Mouse (Mus musculus): ENCODE data around the gene Lsamp. TPM values are rescaled to one million over a fixed set of nuclear protein-coding genes. Genes with fewer than 3 reads are reported as not detected.

Gene Lsamp
- polyA plus RNA-seq, 1 experiment from 2014 or later: 5.4 TPM

GRCm38 (mm10) chr16:40930596-40930995 is 946.4 kb downstream of the Lsamp start:
- no peaks in the 10 kb centered on the region for H3K9me3 ChIP-seq (ENCODE audit: control insufficient read depth, low read length)
- H3K4me1 ChIP-seq (replicated peaks; ENCODE audit: control insufficient read depth, insufficient read depth, low read length): no peaks in the 10 kb centered on the region
- H3K9ac ChIP-seq (ENCODE audit: low read length): no peak overlapping the region
- no peak overlapping the region for H3K4me3 ChIP-seq (ENCODE audit: low read depth, low read length)
- DNase-seq (ENCODE audit: low spot score): no peak
- H3K27me3 ChIP-seq (replicated peaks; ENCODE audit: control insufficient read depth, insufficient read depth, low read length): no peaks in the 10 kb centered on the region
- H3K36me3 ChIP-seq (ENCODE audit: control insufficient read depth, insufficient read depth, low read length): no peaks in the 10 kb centered on the region
- H3K27ac ChIP-seq (ENCODE audit: low read depth): no peak overlapping the region
- 58% methylated on average over 4 of the region's 4 CpGs for WGBS
- H3K4me2 ChIP-seq (ENCODE audit: low read length): no peak overlapping the region
- ATAC-seq (replicated peaks; ENCODE audit: low FRiP score, low TSS enrichment, low read depth): no peak

GRCm38 (mm10) chr16:40942266-40942665 is 958.1 kb downstream of the Lsamp start:
- no peak overlapping the region for H3K27ac ChIP-seq (ENCODE audit: low read depth)
- no peak for DNase-seq (ENCODE audit: low spot score)
- no peaks in the 10 kb centered on the region for H3K4me1 ChIP-seq (replicated peaks; ENCODE audit: control insufficient read depth, insufficient read depth, low read length)
- WGBS: 79% methylated on average over 3 of the region's 3 CpGs
- no peak overlapping the region for H3K9ac ChIP-seq (ENCODE audit: low read length)
- no peaks in the 10 kb centered on the region for H3K36me3 ChIP-seq (ENCODE audit: control insufficient read depth, insufficient read depth, low read length)
- H3K4me3 ChIP-seq (ENCODE audit: low read depth, low read length): no peak overlapping the region
- no peaks in the 10 kb centered on the region for H3K27me3 ChIP-seq (replicated peaks; ENCODE audit: control insufficient read depth, insufficient read depth, low read length)
- no peak overlapping the region for H3K4me2 ChIP-seq (ENCODE audit: low read length)
- no peak for ATAC-seq (replicated peaks; ENCODE audit: low FRiP score, low TSS enrichment, low read depth)
- H3K9me3 ChIP-seq (ENCODE audit: control insufficient read depth, low read length): no peaks in the 10 kb centered on the region

GRCm38 (mm10) chr16:40945834-40946233 is 961.7 kb downstream of the Lsamp start:
- no peak overlapping the region for H3K9ac ChIP-seq (ENCODE audit: low read length)
- no peaks in the 10 kb centered on the region for H3K4me1 ChIP-seq (replicated peaks; ENCODE audit: control insufficient read depth, insufficient read depth, low read length)
- 28% methylated on average over 1 of the region's 1 CpGs for WGBS
- no peak overlapping the region for H3K27ac ChIP-seq (ENCODE audit: low read depth)
- H3K4me3 ChIP-seq (ENCODE audit: low read depth, low read length): no peak overlapping the region
- no peak for DNase-seq (ENCODE audit: low spot score)
- H3K4me2 ChIP-seq (ENCODE audit: low read length): no peak overlapping the region
- H3K27me3 ChIP-seq (replicated peaks; ENCODE audit: control insufficient read depth, insufficient read depth, low read length): no peaks in the 10 kb centered on the region
- no peak for ATAC-seq (replicated peaks; ENCODE audit: low FRiP score, low TSS enrichment, low read depth)
- no peaks in the 10 kb centered on the region for H3K9me3 ChIP-seq (ENCODE audit: control insufficient read depth, low read length)
- H3K36me3 ChIP-seq (ENCODE audit: control insufficient read depth, insufficient read depth, low read length): no peaks in the 10 kb centered on the region

GRCm38 (mm10) chr16:40948013-40948412 is 963.9 kb downstream of the Lsamp start:
- H3K27ac ChIP-seq (ENCODE audit: low read depth): no peak overlapping the region
- no peak for ATAC-seq (replicated peaks; ENCODE audit: low FRiP score, low TSS enrichment, low read depth)

GRCm38 (mm10) chr16:40959211-40959610 is 975.0 kb downstream of the Lsamp start:
- Histone ChIP-seq H3K27me3 (replicated peaks; ENCODE audit: control insufficient read depth, insufficient read depth, low read length) (no peaks in the 10 kb centered on the region), H3K27ac (ENCODE audit: low read depth) (no peak overlapping the region), H3K4me3 (ENCODE audit: low read depth, low read length) (no peak overlapping the region), H3K9ac (ENCODE audit: low read length) (no peak overlapping the region), H3K4me1 (replicated peaks; ENCODE audit: control insufficient read depth, insufficient read depth, low read length) (no peaks in the 10 kb centered on the region), H3K4me2 (ENCODE audit: low read length) (no peak overlapping the region), H3K36me3 (ENCODE audit: control insufficient read depth, insufficient read depth, low read length) (no peaks in the 10 kb centered on the region), H3K9me3 (ENCODE audit: control insufficient read depth, low read length) (no peaks in the 10 kb centered on the region)
- DNase-seq (ENCODE audit: low spot score): no peak
- no peak for ATAC-seq (replicated peaks; ENCODE audit: low FRiP score, low TSS enrichment, low read depth)
- WGBS: 68% methylated on average over 2 of the region's 2 CpGs

More at GRCm38 (mm10) chr16:40948013-40948412, 963.9 kb downstream of the Lsamp start:
- Histone ChIP-seq H3K9me3 (ENCODE audit: control insufficient read depth, low read length) (no peaks in the 10 kb centered on the region), H3K9ac (ENCODE audit: low read length) (no peak overlapping the region), H3K4me3 (ENCODE audit: low read depth, low read length) (no peak overlapping the region), H3K4me2 (ENCODE audit: low read length) (no peak overlapping the region), H3K4me1 (replicated peaks; ENCODE audit: control insufficient read depth, insufficient read depth, low read length) (no peaks in the 10 kb centered on the region), H3K27me3 (replicated peaks; ENCODE audit: control insufficient read depth, insufficient read depth, low read length) (no peaks in the 10 kb centered on the region), H3K36me3 (ENCODE audit: control insufficient read depth, insufficient read depth, low read length) (no peaks in the 10 kb centered on the region)
- DNase-seq (ENCODE audit: low spot score): no peak

GRCm38 (mm10) chr16:40960586-40960985 is 976.4 kb downstream of the Lsamp start:
- no peak for ATAC-seq (replicated peaks; ENCODE audit: low FRiP score, low TSS enrichment, low read depth)
- no peak overlapping the region for H3K4me2 ChIP-seq (ENCODE audit: low read length)

GRCm38 (mm10) chr16:40968088-40968860 is 984.1 kb downstream of the Lsamp start:
- Histone ChIP-seq H3K36me3 (ENCODE audit: control insufficient read depth, insufficient read depth, low read length) (no peaks in the 10 kb centered on the region), H3K4me1 (replicated peaks; ENCODE audit: control insufficient read depth, insufficient read depth, low read length) (no peaks in the 10 kb centered on the region), H3K4me3 (ENCODE audit: low read depth, low read length) (peak overlapping the region; percentile 20; the same call in 1 of the 2 replicates), H3K27ac (ENCODE audit: low read depth) (no peak overlapping the region), H3K27me3 (replicated peaks; ENCODE audit: control insufficient read depth, insufficient read depth, low read length) (no peaks in the 10 kb centered on the region), H3K9me3 (ENCODE audit: control insufficient read depth, low read length) (no peaks in the 10 kb centered on the region), H3K9ac (ENCODE audit: low read length) (no peak overlapping the region), H3K4me2 (ENCODE audit: low read length) (peak overlapping the region; percentile 52)
- peak; percentile 78 for DNase-seq (ENCODE audit: low spot score)
- WGBS: 20% methylated on average over 17 of the region's 17 CpGs
- peak; percentile 94 for ATAC-seq (replicated peaks; ENCODE audit: low FRiP score, low TSS enrichment, low read depth)

More at GRCm38 (mm10) chr16:40960586-40960985, 976.4 kb downstream of the Lsamp start:
- WGBS: 76% methylated on average over 1 of the region's 1 CpGs
- Histone ChIP-seq H3K4me3 (ENCODE audit: low read depth, low read length) (no peak overlapping the region), H3K36me3 (ENCODE audit: control insufficient read depth, insufficient read depth, low read length) (no peaks in the 10 kb centered on the region), H3K27me3 (replicated peaks; ENCODE audit: control insufficient read depth, insufficient read depth, low read length) (no peaks in the 10 kb centered on the region), H3K9me3 (ENCODE audit: control insufficient read depth, low read length) (no peaks in the 10 kb centered on the region), H3K9ac (ENCODE audit: low read length) (no peak overlapping the region), H3K4me1 (replicated peaks; ENCODE audit: control insufficient read depth, insufficient read depth, low read length) (no peaks in the 10 kb centered on the region), H3K27ac (ENCODE audit: low read depth) (no peak overlapping the region)
- no peak for DNase-seq (ENCODE audit: low spot score)

- no peaks in the 10 kb centered on the region for H3K36me3 ChIP-seq (ENCODE audit: control insufficient read depth, insufficient read depth, low read length)
- 47% methylated on average over 3 of the region's 3 CpGs for WGBS
- H3K27ac ChIP-seq (ENCODE audit: low read depth): no peak overlapping the region
- H3K4me1 ChIP-seq (replicated peaks; ENCODE audit: control insufficient read depth, insufficient read depth, low read length): no peaks in the 10 kb centered on the region
- H3K4me2 ChIP-seq (ENCODE audit: low read length): no peak overlapping the region
- ATAC-seq (replicated peaks; ENCODE audit: low FRiP score, low TSS enrichment, low read depth) (no peak), DNase-seq (ENCODE audit: low spot score) (no peak)
- no peaks in the 10 kb centered on the region for H3K9me3 ChIP-seq (ENCODE audit: control insufficient read depth, low read length)
- H3K27me3 ChIP-seq (replicated peaks; ENCODE audit: control insufficient read depth, insufficient read depth, low read length): no peaks in the 10 kb centered on the region
- H3K9ac ChIP-seq (ENCODE audit: low read length): no peak overlapping the region
- H3K4me3 ChIP-seq (ENCODE audit: low read depth, low read length): no peak overlapping the region
Measured at GRCm38 (mm10) chr16:40971382-40971781, 987.2 kb downstream of the Lsamp start.

GRCm38 (mm10) chr16:40974084-40974483 is 989.9 kb downstream of the Lsamp start:
- Histone ChIP-seq H3K27ac (ENCODE audit: low read depth) (no peak overlapping the region), H3K36me3 (ENCODE audit: control insufficient read depth, insufficient read depth, low read length) (no peaks in the 10 kb centered on the region), H3K4me2 (ENCODE audit: low read length) (no peak overlapping the region), H3K4me3 (ENCODE audit: low read depth, low read length) (no peak overlapping the region), H3K9ac (ENCODE audit: low read length) (no peak overlapping the region), H3K27me3 (replicated peaks; ENCODE audit: control insufficient read depth, insufficient read depth, low read length) (no peaks in the 10 kb centered on the region), H3K4me1 (replicated peaks; ENCODE audit: control insufficient read depth, insufficient read depth, low read length) (no peaks in the 10 kb centered on the region), H3K9me3 (ENCODE audit: control insufficient read depth, low read length) (no peaks in the 10 kb centered on the region)
- 63% methylated on average over 2 of the region's 2 CpGs for WGBS
- DNase-seq (ENCODE audit: low spot score) (no peak), ATAC-seq (replicated peaks; ENCODE audit: low FRiP score, low TSS enrichment, low read depth) (no peak)
